Mouse (Mus musculus) brain, adult 2 months (tissue): ENCODE measurements at regions not wholly inside any gene's neighbourhood (a gene's known extent, or its start where the extent isn't known, plus 50 kb on each side); places are given as distances from the start of the nearest gene placed in this dataset.

Source experiments
- DNase-seq: peaks from one replicate; pipeline ENCODE4 v3.0.0; 2011; ENCODE audit warnings: low read depth, low spot score

GRCm38 (mm10) chr4:80691774-80692485 is 142.0 kb upstream of the Tyrp1 start:
- no peak for DNase-seq

GRCm38 (mm10) chr4:80712698-80713097 is 121.2 kb upstream of the Tyrp1 start:
- DNase-seq: no peak

GRCm38 (mm10) chr4:80744975-80745734 is 88.8 kb upstream of the Tyrp1 start:
- DNase-seq: peak; percentile 85

GRCm38 (mm10) chr4:80752259-80752658 is 81.7 kb upstream of the Tyrp1 start:
- no peak for DNase-seq

GRCm38 (mm10) chr4:80756114-80756513 is 77.8 kb upstream of the Tyrp1 start:
- peak; percentile 26 for DNase-seq

DNA sequence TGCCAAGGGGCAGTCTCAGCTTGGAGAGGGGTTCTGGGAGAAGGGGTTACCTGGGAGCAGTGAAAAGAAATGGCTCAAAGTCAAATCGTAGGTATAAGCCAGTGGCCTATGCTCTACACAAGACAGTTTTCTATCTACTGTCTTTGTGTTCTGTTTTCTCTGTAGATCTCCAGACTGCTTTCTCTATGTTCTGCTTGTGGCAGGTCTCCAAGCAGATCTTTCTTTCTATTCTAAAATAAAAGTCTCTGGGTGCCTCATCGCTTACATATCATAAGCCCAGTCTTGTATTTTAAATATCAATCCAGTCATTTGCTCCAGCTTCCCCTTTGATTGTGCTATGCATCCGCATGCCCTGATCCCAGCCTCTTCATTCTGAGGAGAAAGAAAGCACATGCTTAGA is 69.9 kb upstream of the Tyrp1 start:
- peak; percentile 38 for DNase-seq

- peak; percentile 86 for DNase-seq
Observed at GRCm38 (mm10) chr4:80765781-80766180, 68.1 kb upstream of the Tyrp1 start.

GRCm38 (mm10) chr4:80767447-80767846 is 66.5 kb upstream of the Tyrp1 start:
- DNase-seq: no peak
